Mouse (Mus musculus) heart, postnatal 10 days (tissue): Measurements from ENCODE around the gene Akr1c14. TPM values are rescaled to one million over a fixed set of nuclear protein-coding genes. Genes with fewer than 3 reads are reported as not detected.
"Not testable (repeated sequence)": the region's sequence is repeated elsewhere in the genome, so short reads cannot be mapped to it uniquely, and the experiment has no call there.

Experiments used
- DNase-seq, 2 experiments: peaks; one replicate each; pipeline ENCODE4 v3.0.0; 2021
- intact Hi-C: fragments of 180-260 bp; cut with DNase I; formaldehyde crosslinking; loops from one replicate; pipeline ENCODE4 v1.15.1; 2025
- total RNA-seq, 2 experiments: library from RNA; stranded (reverse); gene quantifications; 2 replicates each; pipeline ENCODE4 v1.2.3; 2021

Akr1c14 gene
- 10 to 100 TPM; 13.0 to 13.5 TPM for total RNA-seq

DNA sequence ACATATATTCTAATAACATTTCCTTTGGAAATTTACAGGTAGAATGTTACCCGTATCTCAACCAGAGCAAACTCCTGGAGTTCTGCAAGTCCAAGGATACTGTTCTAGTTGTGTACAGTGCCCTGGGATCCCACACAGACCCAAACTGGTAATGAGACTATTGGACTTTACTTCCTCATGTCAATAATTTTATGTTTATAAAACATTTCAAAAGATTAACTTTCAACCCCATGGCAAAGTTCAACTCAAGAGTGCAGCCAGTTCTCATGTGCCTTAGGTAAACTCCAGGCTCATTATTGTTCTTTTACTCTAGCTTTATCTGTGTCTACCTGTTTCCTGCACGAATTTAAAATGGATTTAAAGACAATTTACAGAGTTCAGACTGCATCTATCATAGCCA is at the start of gene Akr1c14:
Gene Akr1c14 (plus strand): TSS at position 293 of the 400 bp plus-strand sequence.
- intact Hi-C loops = no loop called here
- no peak for DNase-seq

DNA sequence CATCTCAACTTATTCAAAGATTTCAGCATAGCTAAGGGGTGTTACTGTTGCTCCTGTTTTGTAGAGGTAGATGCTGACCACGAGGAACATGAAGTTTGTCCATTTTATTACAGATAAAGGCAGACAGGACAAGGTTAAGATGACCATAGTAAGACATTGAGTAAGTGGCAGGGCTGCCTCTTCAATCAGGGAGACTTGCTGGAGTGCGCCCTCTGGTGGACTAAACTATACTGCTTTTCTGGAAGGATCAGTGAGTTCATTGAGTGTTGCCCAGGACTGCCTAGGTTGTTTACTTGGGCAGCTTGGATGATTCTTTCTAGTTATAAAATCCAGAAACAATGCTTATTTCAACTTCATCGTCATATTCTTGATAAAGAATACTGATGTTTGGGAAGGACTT is 47.1 kb upstream of the Akr1c14 start:
- peak; percentile 66 to 88 for DNase-seq
- intact Hi-C loops = loop anchor here (1.0 to 5.0 kb wide), 2 partner anchors 104 to 336 kb away; no protein-coding TSS in a partner anchor

DNA sequence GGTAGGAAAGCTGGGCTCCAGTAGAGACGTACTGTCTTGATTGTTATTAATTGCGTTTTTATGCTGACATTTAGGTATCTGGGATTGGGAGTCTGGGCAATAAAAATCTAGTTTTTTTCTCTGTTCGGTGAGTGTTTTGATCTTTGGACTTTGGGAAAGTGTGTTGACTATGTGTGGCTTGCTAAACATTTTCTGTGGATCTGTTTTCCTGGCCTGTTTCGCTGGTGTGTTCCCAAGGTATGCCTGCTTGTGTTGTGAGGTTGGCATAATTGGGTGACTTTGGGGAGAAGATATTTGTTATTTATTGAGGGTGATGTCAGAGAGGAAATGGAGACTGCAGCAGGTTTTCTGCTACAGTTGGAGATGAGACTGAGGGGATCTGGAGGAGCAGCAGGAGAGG is 38.0 kb upstream of the Akr1c14 start:
- DNase-seq = no peak
- intact Hi-C loops = loop anchor here (5.0 kb wide), 1 partner anchor 177 kb away; no protein-coding TSS in a partner anchor

DNA sequence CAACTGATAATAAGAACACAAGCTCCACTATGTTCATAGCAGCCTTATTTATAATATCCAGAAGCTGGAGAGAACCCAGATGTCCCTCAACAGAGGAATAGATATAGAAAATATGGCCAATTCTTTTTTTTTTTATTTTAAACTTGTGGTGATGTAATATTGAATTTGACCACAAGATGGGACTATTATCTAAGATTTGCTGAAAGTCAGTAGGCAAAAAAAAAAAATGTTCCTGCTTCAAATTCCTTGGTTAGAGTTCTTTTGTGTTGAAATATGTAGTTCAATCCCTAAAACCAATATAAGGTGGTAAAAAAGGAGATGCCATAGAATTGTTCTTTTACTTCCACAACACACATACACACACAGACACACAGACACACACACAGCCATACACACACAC is 35.0 kb upstream of the Akr1c14 start:
- intact Hi-C loops = loop anchor here (2.0 to 5.0 kb wide), 3 partner anchors 95 to 267 kb away; no protein-coding TSS in a partner anchor
- no peak for DNase-seq

DNA sequence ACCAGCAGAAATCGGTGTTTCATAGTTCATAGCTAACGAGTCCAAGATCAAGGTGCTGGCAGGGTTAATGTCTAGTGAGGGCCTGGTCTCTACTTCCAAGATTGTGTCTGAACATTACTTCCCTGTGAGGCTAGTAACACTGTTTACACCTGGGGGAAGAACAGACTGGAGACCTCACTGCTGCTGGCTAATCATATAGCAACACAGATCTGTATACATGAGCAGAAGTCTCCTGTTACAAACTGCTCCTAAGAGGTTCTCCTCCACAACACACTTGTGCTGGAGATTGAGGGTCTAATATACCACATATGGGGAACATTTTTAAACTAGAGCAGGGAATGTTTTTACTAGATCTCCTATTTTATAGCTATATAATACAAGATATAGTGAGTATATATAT is 18.9 kb upstream of the Akr1c14 start:
- no peak for DNase-seq
- intact Hi-C loops = no loop called here

DNA sequence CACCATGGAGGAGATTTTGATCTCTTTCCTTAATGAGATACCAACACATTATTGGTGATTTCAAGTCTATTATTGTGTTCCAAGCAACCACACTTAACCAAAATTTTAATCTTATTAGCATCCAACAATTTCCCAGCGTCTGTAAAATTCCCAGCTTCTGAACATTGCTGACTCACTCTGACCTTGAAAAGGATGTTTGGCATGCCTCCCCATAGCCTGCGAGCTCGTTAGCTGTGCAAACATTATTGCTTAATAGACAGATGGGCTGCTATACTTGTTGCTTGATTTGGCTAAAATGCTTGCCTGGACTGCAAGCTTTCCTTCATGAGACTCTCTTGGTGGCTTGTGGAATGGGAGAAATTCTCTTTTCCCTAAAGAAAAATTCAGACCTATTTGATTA is 16.3 kb upstream of the Akr1c14 start:
- peak; percentile 12 to 24 for DNase-seq
- intact Hi-C loops = no loop called here

DNA sequence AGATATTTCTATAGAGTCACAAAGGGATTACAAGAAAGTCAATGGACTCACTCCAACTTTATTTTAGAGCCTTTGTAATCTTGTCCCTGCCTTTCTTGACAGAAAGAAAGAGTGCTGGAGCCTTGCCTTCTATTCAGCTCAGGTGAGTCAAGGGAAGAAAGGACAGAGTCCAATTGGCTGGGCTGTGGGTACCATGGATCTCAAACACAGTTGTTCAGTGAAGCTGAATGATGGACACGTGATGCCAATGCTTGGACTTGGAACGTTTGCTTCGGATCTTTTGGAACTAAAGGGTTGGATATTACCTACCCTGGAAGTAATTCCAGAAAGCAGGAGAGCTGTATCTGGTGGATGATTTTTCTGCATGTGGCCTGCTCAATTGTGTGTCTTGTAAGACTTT is 13.8 kb upstream of the Akr1c14 start:
- DNase-seq = no peak
- intact Hi-C loops = no loop called here

DNA sequence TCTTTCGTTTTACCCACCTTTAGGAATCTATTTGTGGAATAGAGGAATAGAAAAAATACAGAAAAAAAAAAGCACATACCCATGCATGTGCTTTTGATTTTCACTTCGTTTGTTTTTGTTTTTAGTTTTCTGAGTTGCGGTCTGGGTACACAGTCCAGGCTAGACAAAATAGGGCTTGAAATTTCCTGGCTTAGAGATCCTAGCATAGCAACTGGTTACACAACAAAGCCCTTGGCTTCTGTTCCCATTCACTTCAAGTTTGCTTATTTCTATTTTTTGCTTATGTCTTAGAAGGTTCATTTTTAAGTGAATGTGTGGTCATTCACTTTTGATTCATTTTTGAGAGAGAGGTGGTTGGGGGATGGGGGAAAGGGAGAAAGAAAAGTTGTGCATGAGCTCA is 2.7 kb upstream of the Akr1c14 start:
- no peak for DNase-seq
- intact Hi-C loops = no loop called here

DNA sequence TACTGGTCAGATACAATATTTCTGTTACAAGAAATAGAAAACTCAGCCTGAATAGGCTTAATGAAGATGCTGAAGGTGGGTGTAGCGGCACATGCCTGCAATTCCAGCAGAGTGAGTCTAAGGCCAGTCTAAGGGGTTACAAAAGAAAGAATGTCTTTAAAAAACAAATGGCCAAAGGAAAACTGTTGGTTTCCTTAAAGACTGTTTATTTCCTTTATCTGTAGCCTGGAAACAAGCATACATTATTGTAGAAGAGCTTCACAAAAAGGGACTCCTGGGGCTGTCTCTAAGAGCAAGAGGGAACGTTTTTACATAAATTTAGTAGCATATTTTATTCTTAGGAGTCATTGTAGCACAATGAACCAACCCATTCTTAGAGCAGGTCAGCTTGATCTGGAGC is 2.0 kb upstream of the Akr1c14 start:
- intact Hi-C loops = no loop called here
- DNase-seq = no peak

DNA sequence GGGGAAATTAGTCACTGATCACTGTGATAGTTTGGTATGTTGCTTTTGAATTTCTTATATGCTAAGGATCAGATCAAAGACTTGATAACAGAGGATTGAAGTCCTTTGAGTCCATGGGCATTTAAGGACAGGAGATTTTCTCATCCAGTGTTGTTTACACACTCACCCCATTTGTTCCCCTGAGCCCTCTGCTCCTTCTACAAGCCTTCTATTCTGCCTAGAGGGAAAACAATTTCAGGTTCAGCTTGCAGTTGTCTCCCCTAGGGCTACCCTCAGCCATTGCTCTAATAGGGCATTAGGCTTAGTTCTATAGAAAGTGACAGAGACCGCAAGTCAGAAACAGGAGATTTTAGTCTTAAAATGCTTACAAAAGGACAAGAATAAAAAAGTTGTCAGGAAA is 585 bp upstream of the Akr1c14 start:
- DNase-seq = no peak
- intact Hi-C loops = no loop called here

DNA sequence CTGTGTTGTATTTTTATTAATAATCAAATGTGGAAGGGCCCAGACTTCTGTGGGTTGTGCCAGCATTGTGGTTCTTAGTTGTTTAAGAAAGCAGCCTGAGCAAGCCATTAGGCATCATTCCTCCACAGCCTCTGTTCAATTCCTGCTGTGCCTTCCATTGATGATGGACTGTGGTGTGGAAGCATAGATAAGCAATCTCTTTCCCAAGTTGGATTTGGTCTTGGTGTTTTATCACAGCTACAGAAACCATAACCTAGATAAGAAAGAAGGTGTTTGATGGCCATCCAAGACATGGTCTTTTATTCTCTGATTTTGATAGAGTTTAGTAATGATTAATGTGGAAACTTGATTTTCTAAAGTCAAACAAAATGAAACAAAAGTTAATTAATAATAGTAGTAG is 844 bp downstream of the Akr1c14 start:
- DNase-seq = no peak
- intact Hi-C loops = no loop called here

DNA sequence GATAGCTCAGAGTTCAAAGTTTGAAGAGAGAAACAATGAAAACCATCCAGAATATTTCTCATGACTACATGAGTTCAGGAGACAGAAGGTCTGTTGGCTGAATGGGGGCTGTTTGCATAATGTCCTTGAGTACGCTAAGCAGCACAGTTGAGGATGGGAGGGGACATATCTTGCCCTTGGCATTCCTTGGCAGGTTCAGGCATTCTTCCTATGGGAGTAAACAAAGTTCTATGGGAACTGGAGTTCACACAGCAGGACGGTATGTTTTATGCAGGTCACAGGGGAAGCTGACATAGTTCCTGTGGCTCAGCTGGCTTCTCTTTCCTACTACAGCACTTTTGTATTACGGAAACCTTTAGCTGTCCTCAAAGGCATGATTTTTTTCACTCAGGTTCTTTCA is 6.6 kb downstream of the Akr1c14 start:
- intact Hi-C loops = no loop called here

DNA sequence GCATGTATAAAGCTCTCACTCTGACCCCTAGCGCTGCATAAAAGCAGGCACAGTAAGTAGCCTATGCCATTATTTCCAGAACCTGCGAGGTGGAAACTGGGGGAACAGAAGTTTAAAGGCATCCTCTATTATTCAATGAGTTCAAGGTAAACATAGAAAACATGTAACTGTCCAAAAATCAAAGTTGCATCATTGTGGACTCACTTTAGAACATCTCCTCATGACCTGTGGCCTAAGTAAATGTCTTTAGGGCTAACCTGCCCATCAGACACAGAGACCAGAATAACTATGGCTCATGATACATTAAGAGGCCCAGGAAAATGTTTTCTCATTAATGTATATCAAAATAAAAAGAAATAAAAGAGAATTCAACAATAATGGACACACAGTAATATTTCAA is 7.4 kb downstream of the Akr1c14 start:
- DNase-seq = no peak
- intact Hi-C loops = no loop called here

More for the DNA sequence above, 6.6 kb downstream of the Akr1c14 start:
- DNase-seq = no peak

DNA sequence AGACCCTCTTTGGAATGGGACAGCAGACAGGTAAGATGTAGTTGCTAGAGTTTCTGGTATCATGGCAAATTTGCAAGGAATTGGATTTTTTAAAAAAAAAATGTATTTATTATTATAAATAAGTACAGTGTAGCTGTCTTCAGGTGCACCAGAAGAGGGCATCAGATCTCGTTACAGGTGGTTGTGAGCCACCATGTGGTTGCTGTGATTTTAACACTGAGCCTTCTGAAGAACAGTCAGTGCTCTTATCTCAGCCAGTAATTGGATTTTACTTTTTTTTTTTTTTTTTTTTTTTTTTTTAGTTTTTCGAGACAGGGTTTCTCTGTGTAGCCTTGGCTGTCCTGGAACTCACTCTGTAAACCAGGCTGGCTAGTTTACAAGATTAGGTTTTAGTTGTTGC is 9.4 kb downstream of the Akr1c14 start:
- DNase-seq, intact Hi-C loops: not testable (repeated sequence)

DNA sequence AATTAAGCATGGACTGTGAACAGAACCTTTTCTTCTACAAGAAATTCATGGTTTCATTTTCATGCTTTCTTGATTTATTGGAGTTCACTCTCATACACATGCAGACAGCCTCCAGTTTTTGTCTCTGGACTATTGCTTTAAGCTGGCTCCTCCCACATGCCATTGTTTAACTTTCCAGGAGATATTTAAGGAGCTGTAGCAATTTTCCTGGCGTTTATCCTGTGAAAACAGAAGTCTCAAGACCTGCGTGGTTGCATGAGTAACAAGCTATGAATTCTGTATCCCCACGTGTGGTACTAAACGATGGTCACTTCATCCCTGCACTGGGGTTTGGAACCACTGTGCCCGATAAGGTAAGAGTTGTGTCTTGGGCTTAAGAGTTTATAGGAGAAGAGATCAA is 10.6 kb downstream of the Akr1c14 start:
- DNase-seq = peak; percentile 23 to 25
- intact Hi-C loops = no loop called here

DNA sequence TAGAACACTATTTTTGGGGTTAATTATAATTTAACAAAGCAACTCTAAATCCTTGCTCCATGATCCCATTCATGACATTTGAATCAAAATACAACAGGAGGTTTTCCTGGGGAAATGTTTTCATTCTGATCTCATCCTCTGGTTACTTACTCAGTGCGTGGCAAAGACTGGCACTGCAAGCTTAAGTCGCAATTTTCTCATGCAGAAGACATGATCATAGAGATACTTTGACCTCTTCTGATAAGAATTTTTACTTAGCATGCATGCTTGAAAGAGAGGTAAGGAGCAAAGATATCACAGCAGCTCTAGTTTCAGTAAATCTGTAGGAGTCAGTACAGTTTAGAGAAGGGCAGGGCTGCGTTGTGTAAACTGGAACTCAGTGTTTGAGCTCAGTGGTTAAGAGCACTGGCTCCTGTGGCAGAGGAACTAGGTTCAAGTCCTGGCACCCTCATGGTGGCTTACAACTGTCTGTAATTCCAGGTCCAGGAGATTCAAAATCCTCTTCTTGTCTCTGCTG is 11.5 kb downstream of the Akr1c14 start:
- intact Hi-C loops = no loop called here
- DNase-seq = no peak

DNA sequence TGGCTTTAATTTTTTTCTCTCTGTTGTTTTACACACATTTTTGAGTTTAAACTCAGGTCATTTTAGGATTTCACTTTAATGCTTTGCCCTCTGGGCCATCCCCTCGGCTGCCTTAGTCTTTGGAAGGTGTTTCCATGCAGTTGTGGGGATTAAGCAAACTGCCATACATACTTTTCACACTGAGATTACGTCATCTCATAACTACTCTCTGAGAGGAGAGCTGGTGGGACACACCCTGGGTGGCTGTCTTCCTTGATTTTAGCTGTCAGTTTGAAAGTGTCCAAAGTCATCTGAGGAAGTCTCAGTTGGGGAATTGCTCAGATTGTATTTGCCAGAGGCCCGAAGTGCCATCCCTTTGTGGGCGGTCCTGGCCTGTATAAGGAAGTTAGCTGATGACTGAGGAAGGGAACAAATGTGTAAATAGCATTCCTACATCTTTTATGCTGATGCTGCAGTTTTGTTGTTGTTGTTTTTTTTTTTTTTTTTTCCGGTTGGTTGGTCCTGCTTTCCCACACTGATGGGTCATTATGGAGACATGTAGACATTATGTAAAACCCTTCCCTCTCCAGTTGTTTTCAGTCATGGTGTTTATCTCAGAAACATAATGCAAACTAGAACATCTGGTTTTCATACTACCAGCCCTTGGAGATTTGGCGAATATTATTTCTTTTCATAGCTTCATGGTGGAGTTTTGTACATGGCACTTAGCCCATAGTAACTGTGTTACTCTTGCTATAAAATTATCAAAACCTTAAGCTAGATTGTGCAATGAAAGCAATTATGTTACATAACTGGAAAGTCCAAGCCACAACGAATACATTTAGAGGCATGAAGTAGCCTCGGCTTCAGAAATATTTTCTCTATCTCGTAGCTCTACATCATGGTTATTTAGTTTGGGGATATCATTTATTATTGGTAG is 28.0 kb downstream of the Akr1c14 start:
- intact Hi-C loops = no loop called here
- DNase-seq = no peak

DNA sequence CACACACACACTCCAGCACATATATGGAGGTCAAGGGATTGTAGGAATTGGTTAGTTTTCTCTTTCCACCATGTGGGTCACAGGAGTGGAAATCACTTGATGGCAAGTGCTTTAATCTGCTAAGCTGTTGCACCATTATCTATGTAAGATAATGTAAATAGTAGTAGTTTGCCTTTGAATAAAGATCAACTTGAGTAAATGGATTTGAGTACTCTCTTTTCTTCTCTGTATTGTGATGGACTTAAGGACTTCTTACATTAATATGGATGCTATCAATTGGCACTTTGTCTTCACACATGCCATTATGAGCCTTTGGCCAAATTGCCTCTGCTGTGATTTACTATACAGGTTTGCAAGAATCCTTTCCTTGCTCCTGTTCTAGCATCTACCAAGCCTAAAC is 31.1 kb downstream of the Akr1c14 start:
- DNase-seq = no peak
- intact Hi-C loops = no loop called here

DNA sequence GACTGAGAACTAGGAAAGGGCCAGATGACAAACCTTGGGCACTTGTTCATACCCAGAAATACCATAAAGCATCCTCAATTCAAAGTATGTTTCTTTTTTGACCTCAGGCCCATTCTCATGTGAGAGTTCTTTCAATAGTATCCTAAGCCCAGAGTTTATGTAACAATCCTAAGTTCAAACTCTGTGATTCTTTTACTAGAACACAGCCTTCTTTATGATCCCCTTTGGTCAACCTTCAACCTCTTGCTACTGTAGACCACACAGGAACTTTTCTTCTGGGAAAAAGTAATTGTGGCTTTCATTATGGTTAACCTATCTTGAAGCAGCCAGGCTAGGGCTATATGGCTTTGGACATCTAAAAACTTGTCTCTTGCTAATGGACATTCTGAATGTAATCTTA is 52.9 kb downstream of the Akr1c14 start:
- intact Hi-C loops = no loop called here
- no peak for DNase-seq

DNA sequence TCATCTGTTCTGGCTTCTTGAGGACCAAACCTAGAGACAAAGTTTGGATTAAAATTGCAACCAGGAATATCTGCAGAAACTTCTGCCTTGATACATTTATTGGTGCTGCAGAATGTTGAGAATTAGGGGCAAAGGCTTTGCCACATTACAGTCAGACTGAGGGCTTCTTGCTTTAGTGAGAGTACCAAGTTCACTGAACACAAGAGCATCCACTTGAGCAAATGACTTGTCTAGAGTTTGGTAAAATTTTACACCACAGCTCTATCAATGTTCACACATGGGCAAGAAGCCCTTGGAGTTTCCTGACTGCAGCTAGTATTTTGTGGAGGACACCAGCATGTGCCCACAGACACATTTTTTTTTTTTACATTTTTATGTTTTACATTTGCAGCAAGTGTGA is 53.9 kb downstream of the Akr1c14 start:
- no peak for DNase-seq
- intact Hi-C loops = no loop called here

DNA sequence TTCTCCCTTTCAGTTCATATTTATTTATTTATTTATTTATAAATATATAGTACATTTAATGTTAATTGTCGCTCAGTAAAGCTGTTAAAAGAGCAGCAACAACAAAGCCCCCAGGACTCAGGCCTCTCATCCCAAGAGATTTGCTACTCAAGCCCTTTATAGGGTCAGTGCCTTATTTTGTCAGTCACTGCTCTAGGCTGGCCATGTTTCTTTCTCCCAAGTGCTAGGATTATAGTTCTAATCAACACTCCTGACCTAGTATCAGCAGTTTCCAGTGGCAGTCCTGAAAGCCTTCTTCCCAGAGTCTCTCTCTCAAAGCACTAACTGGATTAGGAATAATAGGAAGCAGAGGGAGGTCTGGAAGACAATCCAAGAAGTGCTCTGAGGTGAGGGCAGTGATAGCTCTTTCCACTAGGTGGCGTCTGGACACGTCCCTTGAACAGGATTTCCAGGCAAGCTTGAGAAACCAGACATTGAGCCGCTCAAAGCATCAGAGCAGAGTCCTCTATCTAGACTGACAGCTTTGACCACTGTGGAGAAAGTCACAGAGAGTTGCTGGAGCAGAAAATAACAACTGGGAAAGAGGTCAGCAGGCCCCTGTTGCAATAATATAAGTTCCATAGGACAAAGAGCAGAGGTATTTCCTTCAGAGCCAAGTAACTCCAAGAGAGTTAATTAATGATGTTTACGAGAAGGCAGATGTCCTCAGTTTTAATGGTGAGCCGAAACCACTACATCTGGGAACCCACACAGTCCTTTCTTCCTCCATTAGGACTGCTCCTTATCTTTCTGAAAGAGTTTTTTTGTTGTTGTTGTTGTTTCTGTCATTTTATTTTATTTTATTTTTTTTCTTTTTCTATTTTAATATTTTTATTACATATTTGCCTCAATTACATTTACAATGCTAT is 61.7 kb downstream of the Akr1c14 start:
- peak; percentile 65 to 69 for DNase-seq
- intact Hi-C loops = loop anchor here (1.0 kb wide), 1 partner anchor 171 kb away; no protein-coding TSS in a partner anchor
